In genomic region chrX:36743503-36744101, GRCm38 (mm10) we compare ENCODE assay signal across 9 mouse cellular contexts. TPM values are rescaled to one million over a fixed set of nuclear protein-coding genes. Genes with fewer than 3 reads are reported as not detected.
A peak's percentile ranks its signal among the peaks of the same experiment; 100 is the strongest.
DNase-seq lines count a peak whose midpoint lies in the region; ATAC-seq and TF ChIP-seq lines count a peak whose summit lies in the region.
"Had no signal": no experiment of that assay in that cellular context is flagged by ENCODE, and none has a peak within 500 bp of the region (broad histone marks: within the 10 kb centered on the region; RNA-seq: fewer than 3 reads in every experiment).

TSS of gene Slc25a43 (plus strand) at chrX:36743659.

- H3K27me3 ChIP-seq in heart, adult 2 months (ENCODE audit: control insufficient read depth, insufficient read depth, low read length): no peaks in the 10 kb centered on the region
- no peaks in the 10 kb centered on the region for H3K27me3 ChIP-seq in lung, postnatal 0 days (replicated peaks; ENCODE audit: insufficient read depth, low read length)

- H3K9me3 ChIP-seq in lung, postnatal 0 days (ENCODE audit: low read length): no peaks in the 10 kb centered on the region
- H3K9me3 ChIP-seq: G1E had no signal

- peak within 1 kb of the TSS; percentile 49 for H3K27ac ChIP-seq in heart, adult 2 months
- H3K27ac ChIP-seq in lung, postnatal 0 days (ENCODE audit: low read length): peak within 1 kb of the TSS; percentile 32; the same call in 1 of the 2 replicates

- TF ChIP-seq POLR2A in heart, adult 2 months (IDR thresholded peaks at IDR 0.05; ENCODE audit: insufficient read depth, low read depth, low read length): no peak

- TF ChIP-seq CTCF in heart, adult 2 months (IDR thresholded peaks at IDR 0.05): no peak
- no peak for TF ChIP-seq CTCF in lung, postnatal 0 days (IDR thresholded peaks at IDR 0.05)

- no peaks in the 10 kb centered on the region; the same call in none of the 2 replicates for H3K4me1 ChIP-seq in heart, adult 2 months (ENCODE audit: control insufficient read depth, insufficient read depth, low read length)
- H3K4me1 ChIP-seq in lung, postnatal 0 days (ENCODE audit: insufficient read depth, low read depth, low read length): no peaks in the 10 kb centered on the region

- no peaks in the 10 kb centered on the region for H3K79me2 ChIP-seq in heart, adult 2 months (replicated peaks; ENCODE audit: control insufficient read depth, insufficient read depth, low read length)

- TF ChIP-seq EP300 in heart, adult 2 months (IDR thresholded peaks at IDR 0.05; ENCODE audit: insufficient read depth, low read depth, low read length): no peak
- TF ChIP-seq EP300 in lung, postnatal 0 days (IDR thresholded peaks at IDR 0.05): no peak

- H3K4me3 ChIP-seq in heart, adult 2 months: peak within 1 kb of the TSS; percentile 52
- H3K4me3 ChIP-seq in lung, postnatal 0 days (ENCODE audit: low read depth, low read length): peak within 1 kb of the TSS; percentile 32

- WGBS in heart, adult 2 months: 22% methylated on average over 36 of the region's 36 CpGs
- WGBS in lung, postnatal 0 days: 18% methylated on average over 28 of the region's 36 CpGs

- intact Hi-C loops in heart, adult 2 months (cut with DNase I): no loop called here

- no peaks in the 10 kb centered on the region for H3K36me3 ChIP-seq in heart, adult 2 months (ENCODE audit: control insufficient read depth, insufficient read depth, low read length)
- H3K36me3 ChIP-seq in lung, postnatal 0 days (ENCODE audit: insufficient read depth, low read length): no peaks in the 10 kb centered on the region
- H3K36me3 ChIP-seq: G1E had no signal

- DNase-seq in cerebellum, postnatal 36 days: peak; percentile 7
- no peak for DNase-seq in cerebellum, adult 11-12 months
- DNase-seq in adrenal gland, postnatal 36 days: peak; percentile 49 to 69
- peak; percentile 23 to 49 for DNase-seq in heart, adult 2 months
- peak; percentile 5 to 17 for DNase-seq in kidney, adult 8-10 months
- no peak for DNase-seq in lung, postnatal 0 days (ENCODE audit: low spot score)
- DNase-seq in spleen, postnatal 10 days (ENCODE audit: low spot score in 2 of 2): peak; percentile 23 to 24
- DNase-seq in T-cell, adult 2 months (ENCODE audit: low spot score): no peak

- H3K9ac ChIP-seq in heart, adult 2 months (ENCODE audit: low read depth, low read length): peak within 1 kb of the TSS; percentile 91
- H3K9ac ChIP-seq in lung, postnatal 0 days (replicated peaks; ENCODE audit: low read depth): 0 out of 2 replicates have a peak within 1 kb of the TSS, but pooled peaks have one; percentile 42

- H3K4me2 ChIP-seq in lung, postnatal 0 days (replicated peaks; ENCODE audit: low read depth, low read length): peak within 1 kb of the TSS; percentile 70

- no peak; the same call in 1 of the 2 replicates for ATAC-seq in lung, postnatal 0 days

RNA-seq across cellular contexts. Expression of gene Slc25a43, which starts in this region (rescaled TPM):
- total RNA-seq in adrenal gland, postnatal 36 days (2021): 1 to 10 TPM; 1.1 to 2.2 TPM
- not detected for total RNA-seq in heart, adult 2 months (2021)
- polyA plus RNA-seq in heart, adult 2 months (2012; rRNA removed): 0.37 and 0.59 TPM in 2 replicates
- 2.1 and 2.6 TPM in 2 replicates for polyA plus RNA-seq in lung, postnatal 0 days (2015; fragmentation: Nextera tagmentation; extraction: Ambion mirVana)
- polyA plus RNA-seq: G1E had no signal

Comparison
In these comparisons a context has a peak if more than half of its experiments do, and no peak if none do; other contexts are left out.
1. DNase-seq: peak in cerebellum, postnatal 36 days (2 of 2), adrenal gland, postnatal 36 days (2 of 2), kidney, adult 8-10 months (2 of 2) and spleen, postnatal 10 days (2 of 2); none in cerebellum, adult 11-12 months (single experiment), lung, postnatal 0 days (single experiment) and T-cell, adult 2 months (single experiment).
2. Peak in DNase-seq, H3K4me3 ChIP-seq, H3K27ac ChIP-seq and H3K9ac ChIP-seq in heart, adult 2 months; RNA of the gene not detected or under 1 TPM.